Mouse (Mus musculus): Measurements from ENCODE around the gene Lhfpl1.
A peak's percentile ranks its signal among the peaks of the same experiment; 100 is the strongest.

GRCm38 (mm10) chrX:145308555-145308954, 40.3 kb downstream of the Lhfpl1 start:
- TF ChIP-seq CTCF (IDR thresholded peaks at IDR 0.05; ENCODE audit: low read depth) (peak; percentile 32; the same call in 1 of the 2 replicates), EP300 (IDR thresholded peaks at IDR 0.05; ENCODE audit: low read depth) (no peak)

All from liver, postnatal 0 days (tissue).